Mouse (Mus musculus) lung, adult 2 months (tissue): Measurements from ENCODE around the gene Scgb1a1. TPM values are rescaled to one million over a fixed set of nuclear protein-coding genes. Genes with fewer than 3 reads are reported as not detected.

Source experiments
- DNase-seq: peaks from one replicate; pipeline ENCODE4 v3.0.0; 2022
- H3K4me1 ChIP-seq: fragments of 200-500 bp; 2 replicates; pipeline ENCODE4 v1.6.1; 2011; ENCODE audit warnings: low read length; ENCODE audit not compliant: control insufficient read depth, insufficient read depth
- H3K4me3 ChIP-seq: fragments of 200-500 bp; replicated peaks from 2 replicates; pipeline ENCODE3; 2011; ENCODE audit warnings: low read depth, mild to moderate bottlenecking, control low read depth, low read length; ENCODE audit errors: extremely low read depth
- CTCF ChIP-seq: fragments of 200-500 bp; IDR thresholded peaks from 2 replicates; pipeline ENCODE4 v1.5.1; 2011; ENCODE audit warnings: mild to moderate bottlenecking, low read length, control low read depth; ENCODE audit not compliant: insufficient read depth
- POLR2A ChIP-seq: fragments of 200-500 bp; IDR thresholded peaks from 2 replicates; pipeline ENCODE4 v1.6.1; 2011; ENCODE audit warnings: low read depth, mild to moderate bottlenecking, control low read depth, low read length, borderline replicate concordance; ENCODE audit errors: extremely low read depth
- WGBS: fragments of 180-500 bp; shearing (Covaris S2); methylation state at CpG from one replicate; pipeline ENCODE4 v1.1.7; 2018; 5-methylcytosine and 5-hydroxymethylcytosine counted together
- polyA plus RNA-seq: library from polyadenylated mRNA; depleted of rRNA; stranded (reverse); fragments of >200 nt; gene quantifications from 2 replicates; pipeline ENCODE4 v1.2.3, GENCODE M21; 2012

The Scgb1a1 gene
- polyA plus RNA-seq, 1 experiment = 138,577 TPM

- Histone ChIP-seq H3K4me3 (no peak overlapping the region), H3K4me1 (peaks cover 5% of the 10 kb centered on the region)
- TF ChIP-seq CTCF = no peak
- TF ChIP-seq POLR2A = peak; percentile 42; the same call in 1 of the 2 replicates
- no peak for DNase-seq
- 87% methylated on average over 2 of the region's 2 CpGs for WGBS
Measured at GRCm38 (mm10) chr19:9083010-9083355, 4.8 kb downstream of the Scgb1a1 start.

GRCm38 (mm10) chr19:9082191-9083009 is 5.4 kb downstream of the Scgb1a1 start:
- peak; percentile 80 for DNase-seq
- TF ChIP-seq CTCF (peak; percentile 70), POLR2A (peak; percentile 85; the same call in 1 of the 2 replicates)
- WGBS = 10% methylated on average over 23 of the region's 23 CpGs
- peak overlapping the region; percentile 39 for H3K4me3 ChIP-seq
- H3K4me1 ChIP-seq = peaks cover 5% of the 10 kb centered on the region

- DNase-seq = no peak
- TF ChIP-seq CTCF (no peak), POLR2A (peak; percentile 40; the same call in 1 of the 2 replicates)
- 70% methylated on average over 14 of the region's 14 CpGs for WGBS
Measured at GRCm38 (mm10) chr19:9081311-9082190, 6.2 kb downstream of the Scgb1a1 start.

GRCm38 (mm10) chr19:9079916-9080315 is 7.8 kb downstream of the Scgb1a1 start:
- Histone ChIP-seq H3K4me1 (peaks cover 5% of the 10 kb centered on the region), H3K4me3 (no peak overlapping the region)
- TF ChIP-seq CTCF (no peak), POLR2A (no peak)
- WGBS = 42% methylated on average over 7 of the region's 7 CpGs
- DNase-seq = no peak

More at GRCm38 (mm10) chr19:9081311-9082190, 6.2 kb downstream of the Scgb1a1 start:
- peaks cover 5% of the 10 kb centered on the region for H3K4me1 ChIP-seq
- H3K4me3 ChIP-seq = no peak overlapping the region

GRCm38 (mm10) chr19:9076982-9077660 is 10.6 kb downstream of the Scgb1a1 start:
- DNase-seq = no peak
- 58% methylated on average over 4 of the region's 4 CpGs for WGBS
- Histone ChIP-seq H3K4me3 (no peak overlapping the region), H3K4me1 (peaks cover 18% of the 10 kb centered on the region)
- TF ChIP-seq POLR2A (no peak), CTCF (no peak)

GRCm38 (mm10) chr19:9076035-9076434 is 11.7 kb downstream of the Scgb1a1 start:
- WGBS = 85% methylated on average over 3 of the region's 3 CpGs
- peaks cover 26% of the 10 kb centered on the region for H3K4me1 ChIP-seq
- DNase-seq = no peak
- TF ChIP-seq CTCF = no peak
- TF ChIP-seq POLR2A = no peak
- no peak overlapping the region for H3K4me3 ChIP-seq

- H3K4me3 ChIP-seq = no peak overlapping the region
- H3K4me1 ChIP-seq = peaks cover 29% of the 10 kb centered on the region
- TF ChIP-seq CTCF = no peak
- no peak for TF ChIP-seq POLR2A
- WGBS = 78% methylated on average over 2 of the region's 2 CpGs
- DNase-seq = no peak
Measured at GRCm38 (mm10) chr19:9075558-9075957, 12.2 kb downstream of the Scgb1a1 start.

- whole genome bisulfite sequencing = 51% methylated on average over 4 of the region's 4 CpGs
Measured at GRCm38 (mm10) chr19:9074424-9074823, 13.3 kb downstream of the Scgb1a1 start.

GRCm38 (mm10) chr19:9073776-9074411 is 13.9 kb downstream of the Scgb1a1 start:
- H3K4me1 ChIP-seq = peaks cover 33% of the 10 kb centered on the region
- WGBS = 44% methylated on average over 12 of the region's 12 CpGs

More at GRCm38 (mm10) chr19:9074424-9074823, 13.3 kb downstream of the Scgb1a1 start:
- Histone ChIP-seq H3K4me3 (no peak overlapping the region), H3K4me1 (peaks cover 33% of the 10 kb centered on the region)
- no peak for DNase-seq
- no peak for TF ChIP-seq CTCF

More at GRCm38 (mm10) chr19:9073776-9074411, 13.9 kb downstream of the Scgb1a1 start:
- TF ChIP-seq POLR2A = no peak
- no peak for TF ChIP-seq CTCF
- no peak for DNase-seq
- no peak overlapping the region for H3K4me3 ChIP-seq
